Mouse (Mus musculus) brain, embryonic 18.5 days (tissue): ENCODE results near the gene Rab39b.
A peak's percentile ranks its signal among the peaks of the same experiment; 100 is the strongest.

Experiments used
- DNase-seq: peaks from one replicate; pipeline ENCODE4 v3.0.0-alpha.2; 2012; ENCODE audit warnings: low read depth, low spot score

Gene Rab39b

GRCm38 (mm10) chrX:75577582-75578324, at the start of gene Rab39b:
Gene Rab39b, minus strand, starts transcription at chrX:75578231.
- peak; percentile 37 for DNase-seq

GRCm38 (mm10) chrX:75578539-75578938, 508 bp upstream of the Rab39b start:
- DNase-seq: no peak
